Mouse (Mus musculus) testis, adult 2 months (tissue): Measurements from ENCODE around the gene Sox14. TPM values are rescaled to one million over a fixed set of nuclear protein-coding genes. Genes with fewer than 3 reads are reported as not detected.

Experiments
- H3K27ac ChIP-seq: fragments of 200-500 bp; 2 replicates; pipeline ENCODE4 v1.5.1; 2012; ENCODE audit warnings: low read depth, low read length; ENCODE audit not compliant: control insufficient read depth, insufficient read depth
- H3K27me3 ChIP-seq: fragments of 200-500 bp; 2 replicates; pipeline ENCODE4 v1.6.1; 2012; ENCODE audit warnings: mild to moderate bottlenecking, low read length, moderate library complexity; ENCODE audit not compliant: control insufficient read depth, insufficient read depth
- H3K36me3 ChIP-seq: fragments of 200-500 bp; 2 replicates; pipeline ENCODE4 v1.6.1; 2012; ENCODE audit warnings: mild to moderate bottlenecking, low read length; ENCODE audit not compliant: control insufficient read depth, insufficient read depth
- H3K4me1 ChIP-seq: fragments of 200-500 bp; 2 replicates; pipeline ENCODE4 v1.6.1; 2012; ENCODE audit warnings: low read length; ENCODE audit not compliant: control insufficient read depth, insufficient read depth
- H3K4me3 ChIP-seq: fragments of 200-500 bp; 2 replicates; pipeline ENCODE4 v1.5.1; 2012; ENCODE audit warnings: low read depth, mild to moderate bottlenecking, low read length, moderate library complexity, mixed read lengths; ENCODE audit not compliant: control insufficient read depth
- CTCF ChIP-seq: fragments of 200-500 bp; IDR thresholded peaks from 2 replicates; pipeline ENCODE4 v1.5.1; 2012; ENCODE audit warnings: low read depth, mild to moderate bottlenecking, inconsistent platforms, low read length, moderate library complexity; ENCODE audit not compliant: control insufficient read depth, insufficient read depth, insufficient replicate concordance
- POLR2A ChIP-seq: fragments of 200-500 bp; IDR thresholded peaks from 2 replicates; pipeline ENCODE4 v1.6.1; 2012; ENCODE audit warnings: low read depth, mild to moderate bottlenecking, inconsistent platforms, low read length, moderate library complexity; ENCODE audit not compliant: control insufficient read depth
- polyA plus RNA-seq: library from polyadenylated mRNA; depleted of rRNA; stranded (reverse); fragments of >200 nt; gene quantifications from 2 replicates; pipeline ENCODE4 v1.2.3, GENCODE M21; 2012

Gene Sox14
- polyA plus RNA-seq, 1 experiment = 0.33 TPM

DNA sequence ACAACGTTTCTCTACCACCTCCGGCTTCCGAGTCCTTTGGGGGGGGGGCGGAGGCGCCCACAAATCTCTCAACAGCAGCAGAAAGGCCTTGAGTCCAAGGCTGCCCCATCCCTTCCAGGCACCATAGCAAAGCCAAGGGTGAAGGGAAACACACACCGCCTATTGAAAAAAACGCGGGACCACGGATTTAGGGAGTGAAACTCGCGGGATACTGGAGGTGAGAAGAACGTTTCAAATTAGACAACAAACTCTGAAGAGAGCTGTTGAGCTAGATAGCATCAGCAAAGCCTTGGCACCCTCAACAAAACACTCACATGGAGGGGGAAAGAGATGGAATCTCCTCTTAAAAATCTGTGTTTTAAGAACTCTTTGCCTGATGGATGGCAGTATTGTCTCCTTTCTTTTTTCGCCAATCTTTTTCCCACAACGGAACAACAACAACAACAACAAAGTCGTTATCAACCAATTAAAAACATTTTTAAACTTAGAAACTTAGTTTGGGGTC is 2.8 kb downstream of the Sox14 start:
- peaks cover 13% of the 10 kb centered on the region for H3K4me1 ChIP-seq
- H3K4me3 ChIP-seq = no peak overlapping the region
- H3K27me3 ChIP-seq = peaks cover 11% of the 10 kb centered on the region
- no peak overlapping the region for H3K27ac ChIP-seq
- no peaks in the 10 kb centered on the region for H3K36me3 ChIP-seq
- TF ChIP-seq CTCF (no peak), POLR2A (no peak)

- H3K36me3 ChIP-seq = no peaks in the 10 kb centered on the region
- peaks cover 13% of the 10 kb centered on the region for H3K4me1 ChIP-seq
- H3K27ac ChIP-seq = no peak overlapping the region
- TF ChIP-seq CTCF (no peak), POLR2A (no peak; the same call in 1 of the 2 replicates)
- peak overlapping the region; percentile 68 for H3K4me3 ChIP-seq
- peaks cover 11% of the 10 kb centered on the region for H3K27me3 ChIP-seq
Observed at GRCm38 (mm10) chr9:99872204-99873115, 3.5 kb downstream of the Sox14 start.

DNA sequence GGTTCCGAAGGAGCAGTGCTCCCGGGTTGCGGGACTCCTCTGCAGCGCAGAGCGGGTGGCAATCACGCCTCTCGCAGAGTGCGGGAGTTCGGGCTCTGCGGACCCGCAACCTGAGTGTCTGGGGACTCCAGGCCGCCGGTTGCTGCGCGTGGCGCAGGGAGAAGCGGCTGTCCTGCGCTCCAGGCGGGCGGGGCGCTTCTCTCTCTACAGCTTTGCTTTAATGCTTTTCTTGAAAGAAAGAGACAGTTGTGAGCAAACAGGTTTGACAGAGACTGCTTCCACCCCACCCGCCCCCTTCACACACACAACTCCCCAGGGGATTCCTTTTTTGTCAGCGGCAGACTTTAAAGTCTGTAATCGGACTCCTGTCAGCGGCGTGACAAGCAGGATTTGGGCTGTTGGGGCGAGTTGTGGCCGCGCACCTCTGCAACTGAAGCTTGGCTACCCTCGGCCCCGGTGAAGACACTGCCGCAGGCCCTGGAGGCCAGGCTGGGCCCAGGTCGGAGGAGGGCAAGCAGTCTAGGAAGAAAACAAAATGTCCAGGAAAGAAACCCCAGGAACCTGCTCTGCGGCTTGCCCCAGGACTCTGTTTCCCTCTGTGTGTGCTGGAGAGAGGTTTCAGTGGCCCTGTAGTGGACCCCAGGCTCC is 4.3 kb downstream of the Sox14 start:
- H3K4me1 ChIP-seq = peaks cover 12% of the 10 kb centered on the region

DNA sequence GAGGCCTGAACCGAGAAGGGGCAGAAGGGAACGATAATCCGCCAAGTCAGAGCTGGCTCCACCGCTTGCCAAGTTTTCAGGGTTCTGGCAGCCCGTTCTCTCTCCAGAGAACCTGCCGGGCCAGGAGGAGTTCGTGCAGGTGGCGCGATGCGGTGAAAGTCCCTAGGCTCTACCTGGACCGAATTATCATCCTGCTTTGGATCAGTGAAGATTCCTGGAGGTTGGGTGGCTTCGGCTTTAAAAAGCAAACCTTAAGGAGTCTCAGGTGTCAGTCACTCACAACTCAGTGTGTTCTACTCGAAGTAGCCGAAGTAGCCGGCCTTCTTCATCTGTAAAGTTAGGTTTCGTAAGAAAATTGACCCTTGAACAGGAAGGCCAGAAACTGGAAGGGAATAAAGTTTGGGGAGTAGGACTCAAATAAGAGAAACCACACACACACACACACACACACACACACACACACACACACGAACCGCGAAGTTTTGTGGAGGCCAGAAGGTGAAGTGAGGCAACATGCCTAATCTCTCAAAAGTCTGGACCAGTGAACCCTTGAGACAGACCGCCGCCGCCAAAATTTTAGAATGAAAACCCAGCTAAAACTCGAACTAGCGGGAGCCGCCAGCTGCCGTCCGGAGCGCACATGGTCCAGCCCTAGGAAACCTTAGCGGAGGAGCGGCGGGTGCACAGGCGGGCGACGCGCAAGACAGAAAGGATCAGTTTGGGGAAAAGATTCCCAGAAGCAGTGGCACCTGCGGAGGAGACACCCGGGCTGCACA is 5.0 kb downstream of the Sox14 start:
- Histone ChIP-seq H3K4me1 (peaks cover 10% of the 10 kb centered on the region), H3K36me3 (no peaks in the 10 kb centered on the region), H3K27me3 (peaks cover 9% of the 10 kb centered on the region), H3K27ac (no peak overlapping the region), H3K4me3 (peak overlapping the region; percentile 68)
- TF ChIP-seq CTCF = no peak
- TF ChIP-seq POLR2A = no peak

More for the DNA sequence above, 4.3 kb downstream of the Sox14 start:
- no peak overlapping the region for H3K27ac ChIP-seq
- no peak for TF ChIP-seq CTCF
- no peak for TF ChIP-seq POLR2A
- peak overlapping the region; percentile 68 for H3K4me3 ChIP-seq
- H3K27me3 ChIP-seq = peaks cover 9% of the 10 kb centered on the region
- no peaks in the 10 kb centered on the region for H3K36me3 ChIP-seq

- Histone ChIP-seq H3K27me3 (peaks cover 9% of the 10 kb centered on the region), H3K4me1 (peaks cover 10% of the 10 kb centered on the region), H3K27ac (no peak overlapping the region), H3K4me3 (peak overlapping the region; percentile 58), H3K36me3 (no peaks in the 10 kb centered on the region)
- no peak for TF ChIP-seq CTCF
- no peak for TF ChIP-seq POLR2A
Observed at GRCm38 (mm10) chr9:99869936-99870779, 5.8 kb downstream of the Sox14 start.

GRCm38 (mm10) chr9:99869275-99869674 is 6.7 kb downstream of the Sox14 start:
- TF ChIP-seq POLR2A (no peak), CTCF (no peak)
- H3K4me1 ChIP-seq = peaks cover 13% of the 10 kb centered on the region
- H3K4me3 ChIP-seq = peak overlapping the region; percentile 5; the same call in 1 of the 2 replicates
- no peak overlapping the region for H3K27ac ChIP-seq
- no peaks in the 10 kb centered on the region for H3K36me3 ChIP-seq
- H3K27me3 ChIP-seq = peaks cover 9% of the 10 kb centered on the region
